Mouse (Mus musculus): ENCODE measurements around the gene Rbm47. TPM values are rescaled to one million over a fixed set of nuclear protein-coding genes. Genes with fewer than 3 reads are reported as not detected.

The Rbm47 gene
- total and polyA plus RNA-seq, 3 experiments = 1.9 to 3.5 (median 2.2) TPM

- no peak overlapping the region for H3K9ac ChIP-seq (ENCODE audit: low read depth, low read length)
- DNase-seq = no peak
- H3K79me2 ChIP-seq (replicated peaks; ENCODE audit: control insufficient read depth, insufficient read depth, low read length) = no peaks in the 10 kb centered on the region
- 90% methylated on average over 20 of the region's 20 CpGs for WGBS
- H3K4me3 ChIP-seq = no peak overlapping the region
- H3K27ac ChIP-seq = no peak overlapping the region
- H3K4me1 ChIP-seq (ENCODE audit: control insufficient read depth, insufficient read depth, low read length) = no peaks in the 10 kb centered on the region
- TF ChIP-seq POLR2A (IDR thresholded peaks at IDR 0.05; ENCODE audit: insufficient read depth, low read depth, low read length) = no peak
- no peak for TF ChIP-seq EP300 (IDR thresholded peaks at IDR 0.05; ENCODE audit: insufficient read depth, low read depth, low read length)
- no peak for TF ChIP-seq CTCF (IDR thresholded peaks at IDR 0.05)
- H3K36me3 ChIP-seq (ENCODE audit: control insufficient read depth, insufficient read depth, low read length) = no peaks in the 10 kb centered on the region
- H3K27me3 ChIP-seq (ENCODE audit: control insufficient read depth, insufficient read depth, low read length) = no peaks in the 10 kb centered on the region
- intact Hi-C loops (cut with DNase I) = no loop called here
These were observed 120.0 kb downstream of the Rbm47 start for GRCm38 (mm10) chr5:66052777-66053548.

DNA sequence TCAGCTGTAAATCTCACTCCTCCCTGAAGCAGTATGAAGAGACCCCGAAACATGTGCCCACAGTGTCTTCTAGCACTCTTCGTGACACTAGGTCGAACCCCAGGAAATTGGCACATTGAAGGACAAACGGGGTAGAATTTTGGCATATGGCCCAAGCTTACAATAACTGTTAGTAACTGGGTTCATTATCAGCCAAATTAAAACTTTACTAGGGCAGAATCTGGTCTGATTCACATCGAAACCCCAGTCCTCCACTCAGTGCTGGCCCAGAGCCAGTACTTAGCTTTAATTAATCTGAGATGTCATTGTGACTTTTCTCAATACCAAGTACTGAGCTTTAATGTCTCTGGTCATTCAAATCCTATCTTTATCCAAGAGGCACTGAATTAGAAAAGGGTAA is 122.1 kb downstream of the Rbm47 start:
- H3K4me3 ChIP-seq = no peak overlapping the region

GRCm38 (mm10) chr5:66046356-66046755 is 126.6 kb downstream of the Rbm47 start:
- no peaks in the 10 kb centered on the region for H3K4me1 ChIP-seq (ENCODE audit: control insufficient read depth, insufficient read depth, low read length)
- 59% methylated on average over 3 of the region's 3 CpGs for WGBS
- TF ChIP-seq POLR2A (IDR thresholded peaks at IDR 0.05; ENCODE audit: insufficient read depth, low read depth, low read length) (no peak), CTCF (IDR thresholded peaks at IDR 0.05) (no peak), EP300 (IDR thresholded peaks at IDR 0.05; ENCODE audit: insufficient read depth, low read depth, low read length) (no peak)

More for the DNA sequence above, 122.1 kb downstream of the Rbm47 start:
- Histone ChIP-seq H3K27me3 (ENCODE audit: control insufficient read depth, insufficient read depth, low read length) (no peaks in the 10 kb centered on the region), H3K4me1 (ENCODE audit: control insufficient read depth, insufficient read depth, low read length) (no peaks in the 10 kb centered on the region), H3K79me2 (replicated peaks; ENCODE audit: control insufficient read depth, insufficient read depth, low read length) (no peaks in the 10 kb centered on the region), H3K9ac (ENCODE audit: low read depth, low read length) (no peak overlapping the region), H3K36me3 (ENCODE audit: control insufficient read depth, insufficient read depth, low read length) (no peaks in the 10 kb centered on the region), H3K27ac (no peak overlapping the region)
- intact Hi-C loops (cut with DNase I) = no loop called here
- DNase-seq = no peak
- 78% methylated on average over 5 of the region's 5 CpGs for WGBS
- no peak for TF ChIP-seq POLR2A (IDR thresholded peaks at IDR 0.05; ENCODE audit: insufficient read depth, low read depth, low read length)

GRCm38 (mm10) chr5:66043897-66044296 is 129.0 kb downstream of the Rbm47 start:
- Histone ChIP-seq H3K79me2 (replicated peaks; ENCODE audit: control insufficient read depth, insufficient read depth, low read length) (no peaks in the 10 kb centered on the region), H3K36me3 (ENCODE audit: control insufficient read depth, insufficient read depth, low read length) (no peaks in the 10 kb centered on the region), H3K27me3 (ENCODE audit: control insufficient read depth, insufficient read depth, low read length) (no peaks in the 10 kb centered on the region), H3K4me3 (no peak overlapping the region), H3K4me1 (ENCODE audit: control insufficient read depth, insufficient read depth, low read length) (no peaks in the 10 kb centered on the region), H3K9ac (ENCODE audit: low read depth, low read length) (no peak overlapping the region), H3K27ac (no peak overlapping the region)
- DNase-seq = no peak
- no peak for TF ChIP-seq POLR2A (IDR thresholded peaks at IDR 0.05; ENCODE audit: insufficient read depth, low read depth, low read length)
- intact Hi-C loops (cut with DNase I) = no loop called here
- WGBS = 71% methylated on average over 3 of the region's 3 CpGs

More at GRCm38 (mm10) chr5:66046356-66046755, 126.6 kb downstream of the Rbm47 start:
- no peak for DNase-seq
- Histone ChIP-seq H3K79me2 (replicated peaks; ENCODE audit: control insufficient read depth, insufficient read depth, low read length) (no peaks in the 10 kb centered on the region), H3K4me3 (no peak overlapping the region), H3K36me3 (ENCODE audit: control insufficient read depth, insufficient read depth, low read length) (no peaks in the 10 kb centered on the region), H3K27ac (no peak overlapping the region), H3K27me3 (ENCODE audit: control insufficient read depth, insufficient read depth, low read length) (no peaks in the 10 kb centered on the region), H3K9ac (ENCODE audit: low read depth, low read length) (no peak overlapping the region)
- intact Hi-C loops (cut with DNase I) = no loop called here

- H3K27ac ChIP-seq = no peak overlapping the region
- H3K27me3 ChIP-seq (ENCODE audit: control insufficient read depth, insufficient read depth, low read length) = no peaks in the 10 kb centered on the region
- no peaks in the 10 kb centered on the region for H3K4me1 ChIP-seq (ENCODE audit: control insufficient read depth, insufficient read depth, low read length)
- DNase-seq = no peak
- intact Hi-C loops (cut with DNase I) = no loop called here
- no peak overlapping the region for H3K9ac ChIP-seq (ENCODE audit: low read depth, low read length)
- H3K4me3 ChIP-seq = no peak overlapping the region
- WGBS = 57% methylated on average over 10 of the region's 10 CpGs
- H3K36me3 ChIP-seq (ENCODE audit: control insufficient read depth, insufficient read depth, low read length) = no peaks in the 10 kb centered on the region
- TF ChIP-seq CTCF (IDR thresholded peaks at IDR 0.05) (no peak), POLR2A (IDR thresholded peaks at IDR 0.05; ENCODE audit: insufficient read depth, low read depth, low read length) (no peak), EP300 (IDR thresholded peaks at IDR 0.05; ENCODE audit: insufficient read depth, low read depth, low read length) (no peak)
- no peaks in the 10 kb centered on the region for H3K79me2 ChIP-seq (replicated peaks; ENCODE audit: control insufficient read depth, insufficient read depth, low read length)
These were observed 130.1 kb downstream of the Rbm47 start for GRCm38 (mm10) chr5:66042651-66043340.

- TF ChIP-seq CTCF (IDR thresholded peaks at IDR 0.05) (no peak), POLR2A (IDR thresholded peaks at IDR 0.05; ENCODE audit: insufficient read depth, low read depth, low read length) (no peak), EP300 (IDR thresholded peaks at IDR 0.05; ENCODE audit: insufficient read depth, low read depth, low read length) (no peak)
- WGBS = 84% methylated on average over 7 of the region's 7 CpGs
These were observed 132.1 kb downstream of the Rbm47 start for GRCm38 (mm10) chr5:66040744-66041279.

More at GRCm38 (mm10) chr5:66040744-66041279, 132.1 kb downstream of the Rbm47 start:
- DNase-seq = no peak
- H3K27ac ChIP-seq = no peak overlapping the region
- no peak overlapping the region for H3K9ac ChIP-seq (ENCODE audit: low read depth, low read length)
- intact Hi-C loops (cut with DNase I) = no loop called here
- H3K36me3 ChIP-seq (ENCODE audit: control insufficient read depth, insufficient read depth, low read length) = no peaks in the 10 kb centered on the region
- H3K4me1 ChIP-seq (ENCODE audit: control insufficient read depth, insufficient read depth, low read length) = no peaks in the 10 kb centered on the region
- H3K27me3 ChIP-seq (ENCODE audit: control insufficient read depth, insufficient read depth, low read length) = no peaks in the 10 kb centered on the region
- no peaks in the 10 kb centered on the region for H3K79me2 ChIP-seq (replicated peaks; ENCODE audit: control insufficient read depth, insufficient read depth, low read length)
- no peak overlapping the region for H3K4me3 ChIP-seq

Measured in heart, adult 2 months (tissue).